Mouse (Mus musculus): Measurements from ENCODE around the gene Ints11. TPM values are rescaled to one million over a fixed set of nuclear protein-coding genes. Genes with fewer than 3 reads are reported as not detected.

Gene Ints11
- polyA plus RNA-seq (2014; fragmentation: Nextera tagmentation; extraction: Ambion mirVana): 74.9 and 75.8 TPM in 2 replicates

DNA sequence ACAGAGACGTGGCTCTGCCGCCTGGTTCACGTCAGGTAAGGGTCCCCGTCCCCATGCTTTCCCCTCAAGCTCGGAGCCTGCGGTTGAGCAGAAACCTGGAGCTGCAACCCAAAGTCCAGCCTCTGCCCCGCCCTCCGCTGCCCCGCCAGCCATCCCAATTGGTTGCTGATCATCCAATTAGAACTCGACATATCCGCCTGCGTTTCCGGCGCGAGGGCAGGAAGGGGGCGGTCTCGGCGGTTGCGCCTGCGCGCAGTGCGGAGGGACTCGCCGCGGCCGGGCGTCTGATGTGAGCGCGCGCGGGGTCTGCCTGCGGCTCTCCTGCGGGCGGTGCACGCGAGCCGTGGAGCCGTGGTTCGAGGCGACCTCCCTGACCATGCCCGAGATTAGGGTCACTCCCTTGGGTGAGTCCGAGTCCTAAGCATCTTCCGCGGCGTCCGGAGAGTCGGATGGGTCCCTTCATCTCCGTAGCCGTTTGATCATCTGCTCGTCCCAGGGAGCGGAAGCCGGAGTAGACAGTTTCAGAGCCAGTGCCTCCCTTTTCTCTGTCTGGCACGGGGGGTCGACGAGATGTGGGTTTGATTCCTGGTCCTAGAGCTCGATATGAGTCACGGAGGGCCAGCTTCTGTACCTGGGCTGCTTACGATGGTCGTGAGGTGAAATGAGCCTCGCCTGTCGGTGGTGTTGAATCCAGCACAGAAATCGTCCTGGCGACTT lies at the start of gene Ints11, which contains the start of gene Cptp:
Ints11 (plus strand) TSS at position 230 of the 717 bp plus-strand sequence.
Cptp (minus strand) TSS at position 124 of the 717 bp plus-strand sequence.
- Histone ChIP-seq H3K4me3 (ENCODE audit: low read depth, low read length) (peak within 1 kb of the TSS; percentile 69), H3K9ac (replicated peaks; ENCODE audit: low read depth, low read length) (peak within 1 kb of the TSS; percentile 72), H3K27ac (ENCODE audit: low read depth, low read length) (peak within 1 kb of the TSS; percentile 70), H3K4me2 (ENCODE audit: low read depth, low read length) (peak within 1 kb of the TSS; percentile 89), H3K27me3 (ENCODE audit: control insufficient read depth, insufficient read depth, low read length) (no peaks in the 10 kb centered on the region), H3K9me3 (ENCODE audit: control insufficient read depth, low read length) (no peaks in the 10 kb centered on the region), H3K36me3 (ENCODE audit: control insufficient read depth, insufficient read depth, low read length) (peaks cover 28% of the 10 kb centered on the region), H3K4me1 (ENCODE audit: control insufficient read depth, insufficient read depth, low read length) (peaks cover 14% of the 10 kb centered on the region; the same call in 1 of the 2 replicates)
- ATAC-seq (ENCODE audit: low read depth): peak; percentile 96
- WGBS: under 1% methylated on average over 55 of the region's 63 CpGs

DNA sequence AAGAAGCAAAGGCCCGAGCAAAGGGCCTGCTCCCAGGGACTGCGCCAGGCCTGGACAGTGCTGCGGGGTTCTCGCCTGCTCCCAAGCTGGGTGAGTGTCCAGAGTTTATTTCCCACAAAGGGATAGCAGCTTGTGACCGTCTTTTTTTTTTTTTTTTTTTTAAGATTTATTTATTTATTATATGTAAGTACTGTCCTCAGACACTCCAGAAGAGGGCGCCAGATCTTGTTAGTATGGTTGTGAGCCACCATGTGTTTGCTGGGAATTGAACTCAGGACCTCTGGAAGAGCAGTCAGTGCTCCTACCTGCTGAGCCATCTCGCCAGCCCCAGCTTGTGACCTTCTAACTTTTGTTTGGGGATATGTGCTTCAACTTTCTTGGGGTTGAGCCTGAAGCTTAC lies 48.3 kb upstream of the Ints11 start:
- H3K9me3 ChIP-seq (ENCODE audit: control insufficient read depth, low read length): no peaks in the 10 kb centered on the region
- no peak overlapping the region for H3K9ac ChIP-seq (replicated peaks; ENCODE audit: low read depth, low read length)
- ATAC-seq (ENCODE audit: low read depth): no peak
- peaks cover 88% of the 10 kb centered on the region for H3K36me3 ChIP-seq (ENCODE audit: control insufficient read depth, insufficient read depth, low read length)
- no peaks in the 10 kb centered on the region for H3K27me3 ChIP-seq (ENCODE audit: control insufficient read depth, insufficient read depth, low read length)
- no peaks in the 10 kb centered on the region for H3K4me1 ChIP-seq (ENCODE audit: control insufficient read depth, insufficient read depth, low read length)
- no peak overlapping the region for H3K4me2 ChIP-seq (ENCODE audit: low read depth, low read length)
- H3K27ac ChIP-seq (ENCODE audit: low read depth, low read length): no peak overlapping the region
- 78% methylated on average over 7 of the region's 7 CpGs for WGBS
- H3K4me3 ChIP-seq (ENCODE audit: low read depth, low read length): no peak overlapping the region

DNA sequence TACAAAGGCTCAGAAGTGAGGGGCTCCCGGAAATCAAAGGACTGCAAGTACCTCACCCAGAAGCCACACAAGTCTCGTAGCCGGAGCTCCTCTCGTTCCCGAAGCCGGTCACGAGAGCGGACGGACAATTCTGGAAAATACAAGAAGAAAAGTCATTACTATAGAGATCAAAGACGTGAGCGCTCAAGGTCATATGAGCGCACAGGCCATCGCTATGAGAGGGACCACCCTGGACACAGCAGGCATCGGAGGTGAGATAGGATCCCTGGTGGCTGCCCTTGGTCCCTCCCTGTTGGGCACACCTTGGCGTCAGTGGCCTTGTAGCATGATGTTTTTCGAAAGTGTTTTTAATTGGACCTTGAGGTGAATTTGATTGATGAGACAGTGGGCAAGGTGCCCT lies 45.9 kb upstream of the Ints11 start:
- no peak for ATAC-seq (ENCODE audit: low read depth)
- H3K36me3 ChIP-seq (ENCODE audit: control insufficient read depth, insufficient read depth, low read length): peaks cover 76% of the 10 kb centered on the region

GRCm38 (mm10) chr4:155829866-155830265 lies 39.5 kb upstream of the Ints11 start:
- no peak overlapping the region for H3K9ac ChIP-seq (replicated peaks; ENCODE audit: low read depth, low read length)
- ATAC-seq (ENCODE audit: low read depth): no peak
- no peaks in the 10 kb centered on the region for H3K27me3 ChIP-seq (ENCODE audit: control insufficient read depth, insufficient read depth, low read length)
- no peaks in the 10 kb centered on the region for H3K9me3 ChIP-seq (ENCODE audit: control insufficient read depth, low read length)
- WGBS: 94% methylated on average over 4 of the region's 4 CpGs
- H3K4me3 ChIP-seq (ENCODE audit: low read depth, low read length): no peak overlapping the region
- no peak overlapping the region for H3K27ac ChIP-seq (ENCODE audit: low read depth, low read length)
- H3K36me3 ChIP-seq (ENCODE audit: control insufficient read depth, insufficient read depth, low read length): peaks cover 21% of the 10 kb centered on the region
- no peak overlapping the region for H3K4me2 ChIP-seq (ENCODE audit: low read depth, low read length)
- peaks cover 16% of the 10 kb centered on the region for H3K4me1 ChIP-seq (ENCODE audit: control insufficient read depth, insufficient read depth, low read length)

More for the DNA sequence above, 45.9 kb upstream of the Ints11 start:
- no peaks in the 10 kb centered on the region for H3K27me3 ChIP-seq (ENCODE audit: control insufficient read depth, insufficient read depth, low read length)
- H3K27ac ChIP-seq (ENCODE audit: low read depth, low read length): no peak overlapping the region
- H3K9me3 ChIP-seq (ENCODE audit: control insufficient read depth, low read length): no peaks in the 10 kb centered on the region
- H3K9ac ChIP-seq (replicated peaks; ENCODE audit: low read depth, low read length): no peak overlapping the region
- no peaks in the 10 kb centered on the region for H3K4me1 ChIP-seq (ENCODE audit: control insufficient read depth, insufficient read depth, low read length)
- no peak overlapping the region for H3K4me3 ChIP-seq (ENCODE audit: low read depth, low read length)
- H3K4me2 ChIP-seq (ENCODE audit: low read depth, low read length): no peak overlapping the region
- WGBS: 98% methylated on average over 16 of the region's 16 CpGs

DNA sequence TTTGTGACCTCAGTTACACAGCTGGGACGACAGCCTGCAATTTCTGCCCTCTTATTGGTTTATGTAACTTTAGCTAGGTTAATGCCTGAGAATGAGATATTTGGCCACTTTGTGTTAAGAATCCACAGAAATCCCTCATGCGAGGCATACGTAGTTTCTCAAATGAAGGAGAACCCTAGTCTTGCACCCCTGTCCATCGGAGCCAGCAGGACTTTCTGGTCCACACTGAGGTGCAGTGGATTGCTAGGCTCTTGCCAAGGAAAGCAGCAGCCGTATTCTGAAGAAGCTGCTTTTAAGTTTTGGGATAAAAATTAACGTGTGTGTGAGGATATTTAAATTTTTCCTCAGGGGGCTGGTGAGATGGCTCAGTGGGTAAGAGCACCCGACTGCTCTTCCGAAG lies 38.8 kb upstream of the Ints11 start:
- H3K9ac ChIP-seq (replicated peaks; ENCODE audit: low read depth, low read length): no peak overlapping the region
- ATAC-seq (ENCODE audit: low read depth): no peak
- H3K4me2 ChIP-seq (ENCODE audit: low read depth, low read length): peak overlapping the region; percentile 79
- peaks cover 16% of the 10 kb centered on the region for H3K4me1 ChIP-seq (ENCODE audit: control insufficient read depth, insufficient read depth, low read length)
- peak overlapping the region; percentile 84; the same call in 1 of the 2 replicates for H3K27ac ChIP-seq (ENCODE audit: low read depth, low read length)
- no peaks in the 10 kb centered on the region for H3K27me3 ChIP-seq (ENCODE audit: control insufficient read depth, insufficient read depth, low read length)
- H3K9me3 ChIP-seq (ENCODE audit: control insufficient read depth, low read length): no peaks in the 10 kb centered on the region
- WGBS: 56% methylated on average over 8 of the region's 8 CpGs
- peak overlapping the region; percentile 77; the same call in 1 of the 2 replicates for H3K4me3 ChIP-seq (ENCODE audit: low read depth, low read length)
- 0 out of 2 replicates have a peak, but pooled peaks cover 13% of the 10 kb centered on the region for H3K36me3 ChIP-seq (ENCODE audit: control insufficient read depth, insufficient read depth, low read length)

- Histone ChIP-seq H3K4me2 (ENCODE audit: low read depth, low read length) (peak within 1 kb of the TSS; percentile 79), H3K4me1 (ENCODE audit: control insufficient read depth, insufficient read depth, low read length) (peaks cover 16% of the 10 kb centered on the region), H3K36me3 (ENCODE audit: control insufficient read depth, insufficient read depth, low read length) (0 out of 2 replicates have a peak, but pooled peaks cover 13% of the 10 kb centered on the region), H3K27ac (ENCODE audit: low read depth, low read length) (peak within 1 kb of the TSS; percentile 84), H3K9ac (replicated peaks; ENCODE audit: low read depth, low read length) (peak within 1 kb of the TSS; percentile 65), H3K27me3 (ENCODE audit: control insufficient read depth, insufficient read depth, low read length) (no peaks in the 10 kb centered on the region), H3K9me3 (ENCODE audit: control insufficient read depth, low read length) (no peaks in the 10 kb centered on the region), H3K4me3 (ENCODE audit: low read depth, low read length) (peak within 1 kb of the TSS; percentile 77)
- ATAC-seq (ENCODE audit: low read depth): peak; percentile 94
- under 1% methylated on average over 49 of the region's 49 CpGs for WGBS
Observed at GRCm38 (mm10) chr4:155831205-155831766, 38.1 kb upstream of the Ints11 start, which contains the start of gene Aurkaip1. Aurkaip1 (plus strand) TSS chr4:155831272.

DNA sequence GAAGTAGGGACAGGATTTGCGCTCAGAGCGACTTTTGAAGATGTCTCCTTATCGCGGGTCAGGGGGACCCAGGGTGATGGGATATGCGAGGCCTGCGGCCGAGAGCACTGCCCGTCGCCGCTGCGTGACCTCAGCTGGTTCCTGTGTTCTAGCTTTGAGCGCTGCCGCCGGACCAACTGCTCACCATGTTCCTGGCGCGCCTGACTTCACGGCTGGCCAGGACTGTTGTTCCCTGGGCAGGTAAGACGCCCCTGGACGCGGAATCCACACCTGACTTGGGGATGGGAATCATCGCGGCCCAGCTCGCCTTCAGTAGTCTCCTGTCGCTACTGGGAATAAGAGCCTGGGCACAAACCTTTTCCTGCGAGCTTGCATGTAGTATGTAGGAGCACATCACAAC lies 37.5 kb upstream of the Ints11 start:
- no peak; the same call in 1 of the 2 replicates for ATAC-seq (ENCODE audit: low read depth)
- Histone ChIP-seq H3K4me2 (ENCODE audit: low read depth, low read length) (peak overlapping the region; percentile 79), H3K9ac (replicated peaks; ENCODE audit: low read depth, low read length) (peak overlapping the region; percentile 65), H3K27me3 (ENCODE audit: control insufficient read depth, insufficient read depth, low read length) (no peaks in the 10 kb centered on the region), H3K9me3 (ENCODE audit: control insufficient read depth, low read length) (no peaks in the 10 kb centered on the region), H3K4me3 (ENCODE audit: low read depth, low read length) (peak overlapping the region; percentile 77), H3K4me1 (ENCODE audit: control insufficient read depth, insufficient read depth, low read length) (peaks cover 16% of the 10 kb centered on the region), H3K27ac (ENCODE audit: low read depth, low read length) (peak overlapping the region; percentile 84), H3K36me3 (ENCODE audit: control insufficient read depth, insufficient read depth, low read length) (0 out of 2 replicates have a peak, but pooled peaks cover 8% of the 10 kb centered on the region)
- WGBS: 1% methylated on average over 25 of the region's 25 CpGs

DNA sequence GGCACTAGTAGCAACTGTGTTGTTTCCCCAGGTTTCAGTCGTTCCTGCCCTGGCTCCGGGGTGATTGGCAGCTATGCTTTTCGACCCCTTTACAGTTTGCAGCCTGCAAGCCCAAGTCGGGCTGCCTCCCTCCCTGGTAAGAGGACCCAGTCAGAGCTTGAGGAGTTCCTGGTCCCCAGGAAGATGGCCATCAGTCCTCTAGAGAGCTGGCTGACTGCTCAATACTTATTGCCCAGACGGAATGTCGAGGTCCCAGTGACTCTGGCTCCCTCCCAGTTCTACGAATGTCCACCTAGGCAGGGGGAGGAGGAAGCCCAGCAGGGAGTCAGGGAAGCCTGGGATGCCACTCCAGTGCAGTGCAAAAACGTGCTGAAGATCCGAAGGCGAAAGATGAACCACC lies 37.0 kb upstream of the Ints11 start:
- Histone ChIP-seq H3K4me2 (ENCODE audit: low read depth, low read length) (peak overlapping the region; percentile 79), H3K36me3 (ENCODE audit: control insufficient read depth, insufficient read depth, low read length) (0 out of 2 replicates have a peak, but pooled peaks cover 7% of the 10 kb centered on the region), H3K27me3 (ENCODE audit: control insufficient read depth, insufficient read depth, low read length) (no peaks in the 10 kb centered on the region), H3K9ac (replicated peaks; ENCODE audit: low read depth, low read length) (peak overlapping the region; percentile 65), H3K4me1 (ENCODE audit: control insufficient read depth, insufficient read depth, low read length) (peaks cover 16% of the 10 kb centered on the region), H3K9me3 (ENCODE audit: control insufficient read depth, low read length) (no peaks in the 10 kb centered on the region), H3K4me3 (ENCODE audit: low read depth, low read length) (peak overlapping the region; percentile 77), H3K27ac (ENCODE audit: low read depth, low read length) (no peak overlapping the region)
- ATAC-seq (ENCODE audit: low read depth): no peak
- WGBS: 52% methylated on average over 10 of the region's 10 CpGs

- Histone ChIP-seq H3K36me3 (ENCODE audit: control insufficient read depth, insufficient read depth, low read length) (0 out of 2 replicates have a peak, but pooled peaks cover 3% of the 10 kb centered on the region), H3K4me3 (ENCODE audit: low read depth, low read length) (no peak overlapping the region), H3K4me1 (ENCODE audit: control insufficient read depth, insufficient read depth, low read length) (peaks cover 16% of the 10 kb centered on the region), H3K4me2 (ENCODE audit: low read depth, low read length) (no peak overlapping the region), H3K27ac (ENCODE audit: low read depth, low read length) (no peak overlapping the region), H3K9ac (replicated peaks; ENCODE audit: low read depth, low read length) (no peak overlapping the region), H3K9me3 (ENCODE audit: control insufficient read depth, low read length) (no peaks in the 10 kb centered on the region), H3K27me3 (ENCODE audit: control insufficient read depth, insufficient read depth, low read length) (no peaks in the 10 kb centered on the region)
- ATAC-seq (ENCODE audit: low read depth): no peak
- 88% methylated on average over 4 of the region's 4 CpGs for WGBS
Observed at GRCm38 (mm10) chr4:155833234-155833633, 36.1 kb upstream of the Ints11 start.
